Mouse (Mus musculus) macrophage (primary cell): ENCODE measurements around the gene Rps27l. TPM values are rescaled to one million over a fixed set of nuclear protein-coding genes. Genes with fewer than 3 reads are reported as not detected.
A peak's percentile ranks its signal among the peaks of the same experiment; 100 is the strongest.

Source experiments
- H3K27ac ChIP-seq: fragments of 350-480 bp; formaldehyde crosslinking; 2 replicates; pipeline ENCODE4 v1.9.0; 2021
- H3K36me3 ChIP-seq: fragments of 350-480 bp; formaldehyde crosslinking; 2 replicates; pipeline ENCODE4 v1.9.0; 2021; ENCODE audit errors: inconsistent target
- H3K4me3 ChIP-seq: fragments of 350-480 bp; formaldehyde crosslinking; 2 replicates; pipeline ENCODE4 v1.9.0; 2021; ENCODE audit errors: inconsistent target
- H3K79me2 ChIP-seq: fragments of 350-480 bp; formaldehyde crosslinking; 2 replicates; pipeline ENCODE4 v1.9.0; 2021; ENCODE audit errors: inconsistent target
- WGBS: methylation state at CpG from one replicate; pipeline ENCODE4 v1.1.7; 2026; ENCODE audit warnings: inconsistent platforms; ENCODE audit not compliant: missing documents; 5-methylcytosine and 5-hydroxymethylcytosine counted together
- polyA plus RNA-seq: library from polyadenylated mRNA; stranded (reverse); fragments of 250-400 nt; gene quantifications from 3 replicates; pipeline ENCODE4 v1.2.4, GENCODE M21; 2018; ENCODE audit warnings: inconsistent platforms

Gene Rps27l
- polyA plus RNA-seq, 1 experiment from 2014 or later: 167 TPM

- Histone ChIP-seq H3K27ac (no peak overlapping the region), H3K79me2 (no peaks in the 10 kb centered on the region), H3K36me3 (no peaks in the 10 kb centered on the region), H3K4me3 (no peak overlapping the region)
- WGBS: 50% methylated on average over 8 of the region's 8 CpGs
Observed at GRCm38 (mm10) chr9:66937507-66937906, 8.4 kb upstream of the Rps27l start.

GRCm38 (mm10) chr9:66938836-66939235 is 7.0 kb upstream of the Rps27l start:
- 4% methylated on average over 4 of the region's 4 CpGs for WGBS
- Histone ChIP-seq H3K36me3 (no peaks in the 10 kb centered on the region), H3K27ac (no peak overlapping the region), H3K79me2 (no peaks in the 10 kb centered on the region), H3K4me3 (no peak overlapping the region)

GRCm38 (mm10) chr9:66945161-66945560 is 725 bp upstream of the Rps27l start:
- peaks cover 11% of the 10 kb centered on the region; the same call in 1 of the 2 replicates for H3K36me3 ChIP-seq
- H3K27ac ChIP-seq: peak overlapping the region; percentile 77
- 12% methylated on average over 4 of the region's 4 CpGs for WGBS
- H3K4me3 ChIP-seq: peak overlapping the region; percentile 83
- peaks cover 20% of the 10 kb centered on the region for H3K79me2 ChIP-seq

- WGBS: 100% methylated on average over 2 of the region's 2 CpGs
- Histone ChIP-seq H3K4me3 (no peak overlapping the region), H3K36me3 (peaks cover 11% of the 10 kb centered on the region; the same call in 1 of the 2 replicates), H3K27ac (no peak overlapping the region), H3K79me2 (peaks cover 20% of the 10 kb centered on the region)
Observed at GRCm38 (mm10) chr9:66948536-66948935, 2.6 kb downstream of the Rps27l start.

- Histone ChIP-seq H3K79me2 (peaks cover 9% of the 10 kb centered on the region), H3K27ac (no peak overlapping the region), H3K4me3 (no peak overlapping the region), H3K36me3 (peaks cover 22% of the 10 kb centered on the region; the same call in 1 of the 2 replicates)
- WGBS: 93% methylated on average over 4 of the region's 8 CpGs
Observed at GRCm38 (mm10) chr9:66952321-66952720, 6.4 kb downstream of the Rps27l start.

- no peak overlapping the region for H3K4me3 ChIP-seq
- no peak overlapping the region for H3K27ac ChIP-seq
- H3K79me2 ChIP-seq: peaks cover 4% of the 10 kb centered on the region; the same call in 1 of the 2 replicates
- WGBS: 100% methylated on average over 2 of the region's 2 CpGs
- peaks cover 22% of the 10 kb centered on the region; the same call in 1 of the 2 replicates for H3K36me3 ChIP-seq
Observed at GRCm38 (mm10) chr9:66952886-66953285, 7.0 kb downstream of the Rps27l start.

- Histone ChIP-seq H3K27ac (no peak overlapping the region), H3K79me2 (no peaks in the 10 kb centered on the region), H3K4me3 (no peak overlapping the region), H3K36me3 (0 out of 2 replicates have a peak, but pooled peaks cover 10% of the 10 kb centered on the region)
- WGBS: 100% methylated on average over 3 of the region's 3 CpGs
Observed at GRCm38 (mm10) chr9:66957451-66957850, 11.6 kb downstream of the Rps27l start.

GRCm38 (mm10) chr9:66961478-66961877 is 15.6 kb downstream of the Rps27l start:
- no peak overlapping the region for H3K4me3 ChIP-seq
- no peaks in the 10 kb centered on the region; the same call in 1 of the 2 replicates for H3K36me3 ChIP-seq
- no peak overlapping the region for H3K27ac ChIP-seq
- 87% methylated on average over 3 of the region's 3 CpGs for WGBS
- no peaks in the 10 kb centered on the region for H3K79me2 ChIP-seq

- Histone ChIP-seq H3K27ac (no peak overlapping the region), H3K79me2 (no peaks in the 10 kb centered on the region), H3K4me3 (no peak overlapping the region), H3K36me3 (peaks cover 35% of the 10 kb centered on the region)
- WGBS: 97% methylated on average over 8 of the region's 8 CpGs
Observed at GRCm38 (mm10) chr9:66967492-66967891, 21.6 kb downstream of the Rps27l start.

GRCm38 (mm10) chr9:66971116-66971515 is 25.2 kb downstream of the Rps27l start:
- whole genome bisulfite sequencing: 98% methylated on average over 6 of the region's 8 CpGs
- peaks cover 35% of the 10 kb centered on the region for H3K36me3 ChIP-seq
- no peak overlapping the region for H3K4me3 ChIP-seq
- H3K27ac ChIP-seq: no peak overlapping the region
- H3K79me2 ChIP-seq: no peaks in the 10 kb centered on the region

- Histone ChIP-seq H3K27ac (no peak overlapping the region), H3K4me3 (no peak overlapping the region; the same call in 1 of the 2 replicates), H3K79me2 (no peaks in the 10 kb centered on the region), H3K36me3 (peaks cover 15% of the 10 kb centered on the region)
- under 1% methylated on average over 38 of the region's 41 CpGs for WGBS
Observed at GRCm38 (mm10) chr9:66974721-66975225, 28.9 kb downstream of the Rps27l start.

GRCm38 (mm10) chr9:66975239-66975645 is 29.4 kb downstream of the Rps27l start, which contains the start of gene Lactb:
Lactb (minus strand) TSS chr9:66975484.
- 0% methylated on average over 29 of the region's 32 CpGs for WGBS
- no peak within 1 kb of the TSS for H3K27ac ChIP-seq
- no peaks in the 10 kb centered on the region for H3K79me2 ChIP-seq
- no peak within 1 kb of the TSS; the same call in 1 of the 2 replicates for H3K4me3 ChIP-seq
- peaks cover 10% of the 10 kb centered on the region; the same call in 1 of the 2 replicates for H3K36me3 ChIP-seq

- WGBS: 94% methylated on average over 5 of the region's 5 CpGs
- Histone ChIP-seq H3K4me3 (no peak overlapping the region), H3K36me3 (no peaks in the 10 kb centered on the region), H3K27ac (no peak overlapping the region), H3K79me2 (no peaks in the 10 kb centered on the region)
Observed at GRCm38 (mm10) chr9:66977121-66977520, 31.2 kb downstream of the Rps27l start.

- Histone ChIP-seq H3K27ac (peak overlapping the region; percentile 37), H3K4me3 (no peak overlapping the region), H3K36me3 (no peaks in the 10 kb centered on the region), H3K79me2 (no peaks in the 10 kb centered on the region)
- WGBS: 8% methylated on average over 1 of the region's 1 CpGs
Observed at GRCm38 (mm10) chr9:66977982-66978381, 32.1 kb downstream of the Rps27l start.

- peak overlapping the region; percentile 37 for H3K27ac ChIP-seq
- H3K79me2 ChIP-seq: no peaks in the 10 kb centered on the region
- H3K36me3 ChIP-seq: no peaks in the 10 kb centered on the region
- WGBS: 19% methylated on average over 1 of the region's 1 CpGs
- H3K4me3 ChIP-seq: no peak overlapping the region
Observed at GRCm38 (mm10) chr9:66978468-66978867, 32.6 kb downstream of the Rps27l start.

- no peaks in the 10 kb centered on the region for H3K36me3 ChIP-seq
- 2% methylated on average over 5 of the region's 5 CpGs for WGBS
- H3K4me3 ChIP-seq: no peak overlapping the region
- H3K79me2 ChIP-seq: no peaks in the 10 kb centered on the region
- no peak overlapping the region for H3K27ac ChIP-seq
Observed at GRCm38 (mm10) chr9:66980458-66980857, 34.6 kb downstream of the Rps27l start.
